Mouse (Mus musculus) intestine, postnatal 0 days (tissue): Measurements from ENCODE around the gene Tigd4. TPM values are rescaled to one million over a fixed set of nuclear protein-coding genes. Genes with fewer than 3 reads are reported as not detected.

ENCODE experiments used
- ATAC-seq: fragments of 200-750 bp; cut with Nextera tagmentation; 2 replicates; pipeline ENCODE4 v1.8.0; 2017; ENCODE audit warnings: mild to moderate bottlenecking, moderate TSS enrichment, moderate library complexity
- H3K27ac ChIP-seq: fragments of 300-500 bp; sonication (generic); 2 replicates; pipeline ENCODE4 v1.5.1; 2014; ENCODE audit warnings: mild to moderate bottlenecking, low read depth, low read length, moderate library complexity
- H3K27me3 ChIP-seq: fragments of 300-500 bp; sonication (generic); replicated peaks from 2 replicates; pipeline ENCODE4 v1.6.1; 2014; ENCODE audit warnings: low read length, mixed read lengths; ENCODE audit not compliant: control insufficient read depth, insufficient read depth
- H3K36me3 ChIP-seq: fragments of 300-500 bp; sonication (generic); 2 replicates; pipeline ENCODE4 v1.6.1; 2014; ENCODE audit warnings: mild to moderate bottlenecking, moderate library complexity; ENCODE audit not compliant: control insufficient read depth, insufficient read depth
- H3K4me1 ChIP-seq: fragments of 300-500 bp; sonication (generic); replicated peaks from 2 replicates; pipeline ENCODE4 v1.6.1; 2014; ENCODE audit warnings: antibody characterized with exemption, low read length, mixed read lengths; ENCODE audit not compliant: control insufficient read depth, insufficient read depth
- H3K4me2 ChIP-seq: fragments of 300-500 bp; sonication (generic); replicated peaks from 2 replicates; pipeline ENCODE4 v1.6.1; 2014; ENCODE audit warnings: low read depth, mild to moderate bottlenecking, moderate library complexity
- H3K4me3 ChIP-seq: fragments of 300-500 bp; sonication (generic); 2 replicates; pipeline ENCODE4 v1.5.1; 2014; ENCODE audit warnings: low read depth, low read length
- H3K9ac ChIP-seq: fragments of 300-500 bp; sonication (generic); 2 replicates; pipeline ENCODE4 v1.6.1; 2014; ENCODE audit warnings: mild to moderate bottlenecking, low read depth, low read length
- H3K9me3 ChIP-seq: fragments of 300-500 bp; sonication (generic); 2 replicates; pipeline ENCODE4 v1.6.1; 2016; ENCODE audit warnings: mixed run types; ENCODE audit not compliant: control insufficient read depth
- CTCF ChIP-seq: sonication (generic); IDR thresholded peaks from 2 replicates; pipeline ENCODE4 v1.5.1; 2016; ENCODE audit warnings: low read depth, mild to moderate bottlenecking, control low read depth, antibody characterized with exemption, moderate library complexity
- WGBS: fragments of 180-500 bp; shearing (Covaris S2); extraction: QIAGEN DNeasy Blood & Tissue Kit; methylation state at CpG from one replicate; pipeline ENCODE4 v1.1.7; 2014; 5-methylcytosine and 5-hydroxymethylcytosine counted together
- polyA plus RNA-seq: library from polyadenylated mRNA; unstranded; fragments of >200 nt; fragmentation: Nextera tagmentation; extraction: Ambion mirVana; gene quantifications from 2 replicates; pipeline ENCODE4 v1.2.1, GENCODE M21; 2015

The Tigd4 gene
- polyA plus RNA-seq, 1 experiment from 2014 or later: not detected

DNA sequence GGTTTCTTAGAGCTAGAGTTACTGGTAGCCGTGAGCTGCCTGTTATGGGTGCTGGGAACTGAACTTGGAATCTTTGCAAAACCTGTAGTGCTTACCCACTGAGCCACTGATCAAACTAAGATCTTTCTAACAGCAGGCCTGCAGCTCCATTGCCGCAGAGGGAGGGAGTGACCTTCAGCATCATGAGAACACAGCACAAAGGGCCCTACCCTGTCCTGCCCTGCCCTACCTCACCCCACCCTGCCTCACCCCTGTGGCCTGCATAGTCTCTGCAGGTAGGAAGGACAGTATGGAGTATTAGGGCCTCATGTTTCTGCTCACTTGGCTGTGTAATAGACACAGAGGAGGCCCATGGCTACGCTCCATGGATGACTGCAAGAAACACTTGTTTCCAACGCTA is 45.5 kb downstream of the Tigd4 start:
- peak; percentile 92 for ATAC-seq
- Histone ChIP-seq H3K9me3 (no peaks in the 10 kb centered on the region), H3K4me1 (0 out of 2 replicates have a peak, but pooled peaks cover 6% of the 10 kb centered on the region), H3K27ac (peak overlapping the region; percentile 71), H3K9ac (no peak overlapping the region), H3K27me3 (no peaks in the 10 kb centered on the region), H3K4me3 (no peak overlapping the region), H3K4me2 (no peak overlapping the region), H3K36me3 (no peaks in the 10 kb centered on the region)
- WGBS: 48% methylated on average over 4 of the region's 4 CpGs
- TF ChIP-seq CTCF: peak; percentile 44

DNA sequence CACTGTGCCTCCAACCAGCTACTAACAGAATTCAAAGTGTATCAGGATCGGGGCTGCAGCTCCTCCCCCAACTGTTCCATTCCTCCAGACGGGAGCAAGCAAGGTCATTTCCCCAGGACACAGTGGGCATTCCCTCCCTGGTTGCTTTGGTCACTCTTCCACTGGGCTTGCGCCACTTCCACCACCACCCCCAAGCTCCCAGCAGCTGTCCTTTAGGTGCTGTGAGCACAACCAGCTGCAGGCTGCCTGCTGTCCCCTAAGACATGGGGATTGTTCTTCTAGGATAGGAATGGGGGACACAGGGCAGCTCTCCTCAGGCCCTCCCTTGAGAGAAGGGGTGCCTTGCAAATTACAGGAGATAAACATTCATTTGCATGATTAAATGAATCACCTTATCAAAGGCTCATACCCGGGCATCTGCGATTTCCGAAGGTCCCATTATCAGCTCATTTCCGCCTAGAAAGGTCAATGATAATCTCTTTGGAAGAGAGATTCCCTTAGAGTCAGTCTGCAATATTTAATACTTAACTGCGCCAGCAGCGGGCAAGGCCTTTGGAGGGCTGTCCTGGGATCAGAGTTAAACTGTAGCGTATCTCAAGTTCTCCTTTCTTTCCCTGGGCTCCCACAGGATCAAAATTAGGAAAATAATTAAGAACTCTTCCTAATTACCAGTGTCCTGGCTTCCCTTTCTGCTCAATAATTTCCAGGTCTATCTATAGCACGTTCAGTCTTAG is 46.6 kb downstream of the Tigd4 start:
- Histone ChIP-seq H3K9me3 (no peaks in the 10 kb centered on the region), H3K9ac (no peak overlapping the region), H3K4me1 (0 out of 2 replicates have a peak, but pooled peaks cover 6% of the 10 kb centered on the region), H3K4me3 (no peak overlapping the region), H3K36me3 (no peaks in the 10 kb centered on the region), H3K27me3 (no peaks in the 10 kb centered on the region), H3K27ac (peak overlapping the region; percentile 66; the same call in 1 of the 2 replicates), H3K4me2 (no peak overlapping the region)
- 29% methylated on average over 11 of the region's 11 CpGs for WGBS
- TF ChIP-seq CTCF: no peak
- ATAC-seq: no peak

DNA sequence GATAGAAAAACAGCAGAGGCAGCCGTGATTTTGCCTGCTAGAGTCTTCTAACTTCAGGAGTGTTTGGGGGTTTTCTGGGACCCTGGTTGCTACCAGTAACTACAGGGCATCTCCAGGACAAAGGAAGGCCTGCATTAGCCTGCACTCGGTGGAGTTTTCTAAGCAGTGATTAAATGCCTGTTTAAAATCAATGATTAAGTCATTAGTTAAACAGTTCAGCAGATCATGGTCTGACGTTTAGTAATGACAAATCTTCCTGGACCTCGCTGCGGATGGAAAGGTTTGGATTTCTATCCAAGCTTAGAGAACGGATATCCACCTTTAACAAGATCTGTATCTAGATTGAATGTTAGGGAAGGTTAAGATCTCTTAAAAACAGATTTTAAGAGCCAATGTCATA is 47.2 kb downstream of the Tigd4 start:
- no peak for ATAC-seq
- Histone ChIP-seq H3K9me3 (no peaks in the 10 kb centered on the region), H3K36me3 (no peaks in the 10 kb centered on the region), H3K4me3 (no peak overlapping the region), H3K27ac (no peak overlapping the region), H3K27me3 (no peaks in the 10 kb centered on the region), H3K9ac (no peak overlapping the region), H3K4me1 (0 out of 2 replicates have a peak, but pooled peaks cover 6% of the 10 kb centered on the region), H3K4me2 (no peak overlapping the region)
- TF ChIP-seq CTCF: no peak
- WGBS: 63% methylated on average over 6 of the region's 6 CpGs

DNA sequence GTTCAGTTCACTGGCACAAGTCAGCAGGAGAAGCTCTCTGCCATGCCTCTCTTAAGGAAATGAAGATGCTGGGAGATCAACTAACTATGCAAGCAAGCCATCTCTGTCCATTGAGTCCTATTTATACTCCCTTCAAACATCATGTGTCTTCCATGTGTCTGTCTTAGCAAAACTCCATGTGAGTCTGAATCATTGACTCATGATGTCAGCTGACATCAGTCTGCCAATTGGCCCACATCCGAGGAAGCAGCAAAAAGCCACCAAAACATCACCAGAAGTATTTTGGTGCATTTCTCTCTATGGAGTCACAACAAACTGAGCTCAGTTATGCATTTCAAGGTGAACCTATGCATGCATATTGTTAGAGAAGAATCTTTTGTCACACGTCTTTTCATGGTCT is 48.0 kb downstream of the Tigd4 start:
- H3K27me3 ChIP-seq: no peaks in the 10 kb centered on the region
- H3K9ac ChIP-seq: no peak overlapping the region
- TF ChIP-seq CTCF: no peak
- no peaks in the 10 kb centered on the region for H3K36me3 ChIP-seq
- 94% methylated on average over 2 of the region's 2 CpGs for WGBS
- no peak for ATAC-seq
- 0 out of 2 replicates have a peak, but pooled peaks cover 6% of the 10 kb centered on the region for H3K4me1 ChIP-seq
- no peak overlapping the region for H3K4me3 ChIP-seq
- no peak overlapping the region for H3K4me2 ChIP-seq
- H3K9me3 ChIP-seq: no peaks in the 10 kb centered on the region
- H3K27ac ChIP-seq: no peak overlapping the region

DNA sequence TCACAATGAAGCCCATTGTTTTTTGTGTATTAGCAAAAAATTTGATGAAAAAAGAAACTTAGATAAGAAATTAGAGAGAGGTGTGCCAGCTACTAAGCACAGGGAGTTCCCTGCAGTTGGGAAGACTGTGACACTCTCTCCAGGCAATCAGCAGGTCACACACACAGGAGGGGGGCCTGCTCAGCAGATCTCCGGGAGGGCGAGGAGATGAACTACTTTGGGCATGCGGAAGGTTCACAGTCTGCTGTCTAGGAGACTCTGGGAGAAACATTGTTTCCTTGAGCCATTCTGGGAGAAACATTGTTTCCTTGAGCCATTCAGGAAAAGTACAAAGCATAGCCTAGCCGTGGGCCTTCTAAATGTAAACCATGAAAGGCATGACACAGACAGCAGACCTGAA is 49.6 kb downstream of the Tigd4 start:
- no peak overlapping the region for H3K4me2 ChIP-seq
- no peak overlapping the region for H3K9ac ChIP-seq
- no peaks in the 10 kb centered on the region for H3K9me3 ChIP-seq
- 0 out of 2 replicates have a peak, but pooled peaks cover 9% of the 10 kb centered on the region for H3K4me1 ChIP-seq
- H3K36me3 ChIP-seq: no peaks in the 10 kb centered on the region
- WGBS: 76% methylated on average over 4 of the region's 4 CpGs
- no peak for ATAC-seq
- H3K27ac ChIP-seq: no peak overlapping the region
- H3K27me3 ChIP-seq: no peaks in the 10 kb centered on the region
- H3K4me3 ChIP-seq: no peak overlapping the region
- TF ChIP-seq CTCF: no peak

DNA sequence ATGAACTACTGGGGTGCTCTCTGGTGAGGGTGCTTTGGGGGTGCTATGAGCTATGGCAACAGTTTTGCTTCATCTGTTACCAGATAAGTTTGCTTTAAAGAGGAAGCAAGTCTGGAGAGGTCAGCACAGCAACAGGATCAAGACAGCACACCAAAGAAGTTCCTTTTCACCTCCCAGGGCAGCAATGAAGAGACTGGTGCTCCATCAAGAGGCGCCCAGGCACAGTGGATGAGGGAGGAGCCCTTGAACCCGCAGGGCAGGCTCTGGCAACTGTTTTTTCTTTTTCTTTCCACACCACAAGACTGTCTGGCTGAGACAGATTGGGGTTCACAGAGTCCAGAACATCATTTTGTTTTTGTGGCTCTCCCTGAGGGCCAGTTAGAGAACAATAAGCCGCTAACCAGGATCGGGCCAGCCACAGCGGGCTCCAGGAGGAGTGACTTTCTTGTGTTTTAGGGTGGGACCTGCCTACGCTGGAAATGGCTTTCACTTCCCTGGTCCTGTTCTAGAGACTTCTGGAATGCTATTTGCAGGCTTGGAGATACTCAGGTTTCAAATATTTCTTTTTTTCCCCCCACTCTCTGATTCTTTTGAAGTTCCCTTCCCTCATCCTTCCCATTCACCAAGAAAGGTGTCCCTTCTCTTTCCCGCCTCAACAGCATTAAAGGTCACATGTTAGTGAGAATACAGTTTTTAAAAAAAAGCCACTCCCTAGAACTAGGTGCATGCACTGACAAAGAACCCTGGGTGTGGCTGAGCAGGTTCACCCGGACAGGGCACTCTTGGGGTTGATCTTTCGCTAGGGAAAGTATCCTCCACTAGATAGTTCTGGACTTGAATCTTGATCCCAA is 52.0 kb downstream of the Tigd4 start:
- Histone ChIP-seq H3K4me2 (no peak overlapping the region), H3K4me3 (no peak overlapping the region), H3K27me3 (no peaks in the 10 kb centered on the region), H3K4me1 (0 out of 2 replicates have a peak, but pooled peaks cover 4% of the 10 kb centered on the region), H3K27ac (no peak overlapping the region), H3K9ac (no peak overlapping the region), H3K9me3 (no peaks in the 10 kb centered on the region), H3K36me3 (no peaks in the 10 kb centered on the region)
- peak; percentile 56 for ATAC-seq
- WGBS: 58% methylated on average over 9 of the region's 9 CpGs
- no peak for TF ChIP-seq CTCF
